Mouse (Mus musculus) cerebellum, adult 9-11 months (tissue): ENCODE measurements at regions not wholly inside any gene's neighbourhood (a gene's known extent, or its start where the extent isn't known, plus 50 kb on each side); places are given as distances from the start of the nearest gene placed in this dataset.
"Not testable (repeated sequence)": the region's sequence is repeated elsewhere in the genome, so short reads cannot be mapped to it uniquely, and the experiment has no call there.

Experiments
- DNase-seq: peaks from one replicate; pipeline ENCODE4 v3.0.0; 2022

DNA sequence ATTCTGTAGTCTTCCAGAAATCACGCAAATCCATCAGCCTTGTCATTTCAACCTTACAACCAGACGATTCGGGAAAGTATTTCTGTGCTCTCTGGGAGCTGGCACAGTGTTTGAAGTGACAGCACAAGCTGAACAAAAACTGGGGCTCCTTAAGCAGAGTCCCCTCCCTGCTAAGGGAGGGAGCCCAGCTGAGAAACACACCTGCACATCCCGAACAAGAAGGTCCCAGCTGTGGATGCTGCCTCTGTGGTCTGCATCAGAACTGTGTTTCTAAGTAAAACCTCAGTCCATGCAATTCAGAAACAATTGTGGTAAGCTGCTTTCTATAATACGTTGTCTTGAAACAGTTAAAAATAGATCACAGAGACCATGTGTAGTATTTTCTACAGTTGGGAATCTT, 693.8 kb downstream of the Dad1 start:
- not testable (repeated sequence) for DNase-seq

DNA sequence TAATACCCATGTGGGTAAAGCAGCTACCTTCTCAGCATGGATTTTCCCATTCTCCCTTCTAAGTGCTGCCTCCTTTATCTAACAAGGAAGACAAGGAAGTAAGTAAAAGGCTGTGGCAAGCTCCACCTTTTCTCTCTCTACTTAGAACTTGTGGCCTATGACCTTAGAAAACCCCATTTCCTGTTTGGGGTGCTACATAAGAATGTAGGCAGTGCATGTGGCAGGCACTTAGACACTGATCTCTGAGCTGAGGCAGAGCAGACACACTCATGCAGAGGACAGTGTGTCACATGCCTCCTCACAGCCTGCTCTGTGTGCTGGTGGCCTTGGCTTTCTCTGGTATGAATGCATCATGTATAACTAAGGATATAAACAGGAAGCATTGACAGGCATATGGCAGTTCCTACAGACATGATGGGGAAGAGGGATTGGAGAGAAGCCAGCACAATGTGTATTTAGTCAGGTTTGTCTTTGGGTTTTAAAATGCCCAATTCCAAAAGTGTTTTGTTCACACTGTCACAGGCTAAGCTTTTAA, 694.5 kb downstream of the Dad1 start:
- not testable (repeated sequence) for DNase-seq

DNA sequence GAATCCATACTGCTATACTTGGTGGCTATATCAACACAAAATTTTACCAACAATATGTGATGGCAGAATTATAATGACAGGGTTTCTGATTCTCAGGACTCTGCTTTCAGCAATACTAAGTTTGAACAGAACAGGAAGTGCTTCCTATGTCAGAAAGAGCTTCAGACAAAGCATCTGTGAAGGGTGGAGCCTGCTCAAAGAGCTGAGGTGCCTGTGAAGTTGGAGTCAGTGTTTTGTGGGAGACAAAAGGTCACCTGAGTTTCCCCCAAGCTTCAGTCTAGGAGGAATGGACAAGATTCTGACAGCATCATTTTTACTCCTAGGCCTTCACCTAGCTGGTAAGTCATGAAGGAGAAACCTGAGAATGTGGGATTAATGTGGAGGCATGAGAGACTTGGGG, 700.1 kb downstream of the Dad1 start:
- DNase-seq: no peak

DNA sequence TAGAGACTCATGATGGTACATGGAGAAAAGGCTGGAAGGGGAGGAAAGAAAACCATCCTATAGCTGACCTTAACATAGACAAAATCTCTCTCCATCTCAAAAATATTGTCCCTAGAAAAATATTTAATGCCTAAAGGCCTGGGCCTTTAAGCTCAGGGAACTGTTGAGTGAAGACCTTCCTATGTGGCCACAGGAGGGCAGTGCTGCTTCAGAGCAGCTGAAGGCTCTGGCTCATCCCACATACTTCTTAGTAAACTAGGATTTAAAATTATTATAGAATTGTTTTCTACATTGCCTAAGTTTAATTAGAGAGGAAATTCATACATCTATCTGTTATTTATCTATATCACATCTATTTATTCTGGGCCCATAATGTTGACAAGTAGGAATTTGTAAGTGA, 706.5 kb downstream of the Dad1 start:
- not testable (repeated sequence) for DNase-seq

DNA sequence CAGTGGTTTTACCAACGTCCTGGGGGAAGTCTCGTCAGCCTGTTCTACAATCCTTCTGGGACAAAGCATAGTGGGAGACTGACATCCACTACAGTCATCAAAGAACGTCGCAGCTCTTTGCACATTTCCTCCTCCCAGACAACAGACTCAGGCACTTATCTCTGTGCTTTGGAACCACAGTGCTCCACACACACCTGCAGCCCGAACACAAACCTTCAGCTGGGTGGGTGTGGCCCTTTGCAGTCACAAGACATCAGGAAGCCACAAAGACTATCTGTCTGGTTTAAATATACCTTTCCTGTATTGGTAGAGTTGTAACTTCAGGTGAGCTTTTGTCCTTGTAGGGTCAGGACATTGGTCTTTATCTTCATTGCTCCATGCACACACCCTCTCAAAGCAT, 708.6 kb downstream of the Dad1 start:
- no peak for DNase-seq

DNA sequence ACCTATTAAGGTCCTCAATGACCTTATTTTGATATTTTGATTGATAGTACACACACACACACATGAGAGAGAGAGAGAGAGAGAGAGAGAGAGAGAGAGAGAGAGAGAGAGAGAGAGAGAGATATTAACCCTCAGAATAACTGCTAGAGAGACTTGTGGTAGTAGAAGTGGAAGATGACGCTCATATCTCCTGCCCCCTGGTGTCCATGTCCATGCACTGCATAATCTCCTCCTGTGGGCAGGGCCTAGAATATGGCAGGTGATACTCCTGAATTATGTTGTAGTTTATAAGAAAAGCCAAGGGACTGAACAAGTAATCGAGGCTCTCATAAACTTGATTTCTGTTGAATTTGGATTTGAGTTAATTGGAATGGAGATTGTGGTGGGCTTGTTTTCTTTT, 712.3 kb downstream of the Dad1 start:
- DNase-seq: not testable (repeated sequence)

DNA sequence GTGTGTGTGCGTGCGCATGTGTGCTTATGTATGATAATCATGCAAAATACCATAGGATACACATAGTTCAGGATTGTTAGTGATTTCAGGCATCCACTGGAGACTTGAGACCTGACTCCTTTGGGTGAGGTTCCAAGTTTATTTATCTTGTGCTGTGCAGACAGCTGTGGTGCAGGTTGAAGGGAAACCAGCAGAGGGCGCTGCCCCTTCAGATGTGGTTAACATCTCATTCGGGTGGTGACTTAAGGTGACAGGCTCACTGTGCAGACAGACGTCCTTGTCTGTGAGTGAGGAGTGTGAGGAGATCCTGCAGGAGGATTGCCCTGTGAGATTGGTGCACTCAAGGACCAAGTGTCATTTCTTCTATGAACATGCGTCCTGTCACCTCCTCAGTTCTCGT, 716.0 kb downstream of the Dad1 start:
- not testable (repeated sequence) for DNase-seq

DNA sequence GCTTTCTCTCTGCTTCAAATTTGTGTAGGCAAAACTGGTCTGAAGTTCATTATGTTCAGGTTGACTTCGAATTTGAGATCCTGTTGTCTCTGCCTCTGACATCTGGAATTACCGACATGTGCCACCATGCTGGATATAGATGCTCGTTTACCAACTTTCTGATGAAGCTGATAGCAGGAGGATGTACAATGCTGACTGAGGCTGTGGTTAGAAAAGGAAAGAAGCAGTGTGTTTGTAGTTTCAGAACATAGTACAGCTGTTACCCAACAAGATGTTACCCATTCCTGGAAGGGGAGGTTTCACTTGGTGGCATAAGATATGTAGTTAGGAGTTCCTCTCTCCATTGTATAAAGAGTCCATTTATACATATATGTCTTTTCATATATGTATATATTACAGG, 730.5 kb downstream of the Dad1 start:
- DNase-seq: not testable (repeated sequence)

DNA sequence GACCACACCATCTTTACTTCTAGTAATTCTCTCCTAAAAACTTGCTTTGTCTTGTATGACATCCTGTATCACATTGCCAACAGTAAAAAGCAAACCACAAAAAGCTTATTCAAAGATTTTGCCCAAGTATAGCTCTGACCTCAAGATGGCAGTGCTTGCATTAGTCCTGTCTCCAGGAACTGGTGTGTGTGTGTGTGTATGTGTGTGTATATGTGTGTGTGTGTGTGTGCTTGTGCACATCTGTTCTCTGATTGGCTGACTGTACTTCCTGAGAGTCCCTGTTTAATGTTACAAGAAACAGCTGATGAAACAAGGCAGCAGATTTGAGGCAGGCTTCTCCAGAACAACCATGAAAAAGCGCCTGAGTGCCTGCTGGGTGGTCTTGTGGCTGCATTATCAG, 735.0 kb downstream of the Dad1 start:
- not testable (repeated sequence) for DNase-seq

DNA sequence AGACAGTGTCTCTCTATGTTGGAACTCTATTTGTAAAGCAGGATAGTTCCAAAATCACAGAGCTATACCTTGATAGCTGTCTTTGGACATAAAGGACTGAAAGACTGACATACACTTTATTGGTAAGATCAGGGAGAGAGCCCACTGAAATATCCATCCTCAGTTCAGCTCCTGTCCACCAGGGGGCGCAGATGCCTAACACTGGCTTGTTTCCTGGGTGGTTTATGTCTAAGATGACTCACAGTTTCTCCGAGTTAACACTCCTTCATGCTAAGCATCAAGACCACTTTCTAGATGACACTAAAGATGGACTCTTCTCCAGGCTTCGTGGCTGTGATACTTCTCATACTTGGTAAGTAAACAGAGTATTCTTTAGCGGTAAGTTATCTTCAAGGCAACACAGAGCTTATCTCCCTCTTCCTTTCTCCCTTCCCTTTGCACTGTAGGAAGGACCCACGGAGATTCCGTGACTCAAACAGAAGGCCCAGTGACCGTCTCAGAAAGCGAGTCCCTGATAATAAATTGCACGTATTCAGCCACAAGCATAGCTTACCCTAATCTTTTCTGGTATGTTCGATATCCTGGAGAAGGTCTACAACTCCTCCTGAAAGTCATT, 737.2 kb downstream of the Dad1 start:
- DNase-seq: not testable (repeated sequence)

DNA sequence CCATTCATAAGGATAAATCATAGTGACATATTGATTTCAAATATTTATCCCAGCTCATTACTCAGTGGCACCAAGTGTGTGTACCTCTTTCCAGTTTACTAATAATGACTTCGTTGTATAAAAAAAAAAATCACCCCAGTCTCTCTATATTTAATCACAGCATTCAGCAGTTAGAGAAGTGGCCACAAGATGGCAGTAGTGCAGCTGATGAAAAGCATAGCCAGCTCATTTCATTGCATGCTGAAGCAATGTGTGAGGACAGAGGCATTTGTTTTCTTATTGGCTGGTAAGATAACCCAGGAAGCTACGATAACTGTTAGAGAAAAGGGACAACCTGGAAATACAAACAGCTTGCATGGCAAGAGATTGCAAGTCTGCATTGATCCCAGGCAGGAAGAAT, 748.5 kb downstream of the Dad1 start:
- DNase-seq: not testable (repeated sequence)

DNA sequence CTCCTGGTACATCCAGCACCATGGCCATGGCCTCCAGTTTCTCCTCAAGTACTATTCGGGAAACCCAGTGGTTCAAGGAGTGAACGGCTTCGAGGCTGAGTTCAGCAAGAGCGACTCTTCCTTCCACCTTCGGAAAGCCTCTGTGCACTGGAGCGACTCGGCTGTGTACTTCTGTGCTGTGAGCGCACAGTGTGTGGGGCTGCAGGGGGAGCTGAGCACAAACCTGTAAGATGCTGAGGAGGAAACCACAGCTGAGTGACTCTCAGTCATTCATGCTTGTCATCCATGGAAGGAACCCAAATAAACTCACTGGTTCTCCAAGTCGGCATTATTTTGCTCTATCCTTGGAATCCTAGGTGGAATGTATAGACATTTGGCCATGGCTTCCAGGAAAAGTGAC, 765.5 kb downstream of the Dad1 start:
- not testable (repeated sequence) for DNase-seq

DNA sequence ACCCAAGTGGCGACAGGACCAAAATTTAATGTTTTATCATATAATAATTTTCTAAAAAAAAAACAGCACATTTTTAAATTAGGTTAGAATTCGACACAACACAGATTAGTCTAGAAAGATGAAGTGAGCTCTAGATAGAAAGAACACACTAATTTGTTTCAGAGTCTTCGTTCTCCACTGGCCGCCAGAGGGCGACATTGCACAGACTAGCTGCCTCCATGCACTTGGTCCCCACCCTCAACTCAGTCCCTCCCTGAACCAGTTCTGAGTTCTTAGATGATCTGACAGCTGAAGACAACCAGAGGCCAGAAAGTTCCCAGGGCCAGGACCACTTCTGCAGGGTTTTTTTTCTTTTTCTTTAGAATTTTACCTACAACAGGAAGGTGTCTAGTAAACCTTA, 766.3 kb downstream of the Dad1 start:
- not testable (repeated sequence) for DNase-seq

DNA sequence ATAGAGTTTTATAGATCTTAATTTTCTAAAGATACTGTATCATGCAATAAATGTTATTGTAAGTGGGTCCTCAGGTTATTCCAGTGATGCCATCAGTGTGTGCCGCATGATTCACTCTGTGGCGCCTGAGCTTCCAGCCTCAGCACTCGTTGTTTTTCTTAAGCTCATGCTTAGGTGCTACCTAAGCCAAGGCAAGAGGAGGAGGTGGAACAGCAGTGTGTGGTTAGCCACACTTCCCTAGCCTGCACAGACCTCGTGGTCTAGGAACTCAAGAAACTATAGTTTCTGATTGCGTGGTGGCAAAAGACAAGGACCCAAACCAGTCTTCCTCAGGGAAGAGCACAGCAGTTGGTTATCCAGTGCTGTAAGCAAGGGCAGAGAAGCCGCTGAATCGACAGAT, 779.7 kb downstream of the Dad1 start:
- DNase-seq: not testable (repeated sequence)

DNA sequence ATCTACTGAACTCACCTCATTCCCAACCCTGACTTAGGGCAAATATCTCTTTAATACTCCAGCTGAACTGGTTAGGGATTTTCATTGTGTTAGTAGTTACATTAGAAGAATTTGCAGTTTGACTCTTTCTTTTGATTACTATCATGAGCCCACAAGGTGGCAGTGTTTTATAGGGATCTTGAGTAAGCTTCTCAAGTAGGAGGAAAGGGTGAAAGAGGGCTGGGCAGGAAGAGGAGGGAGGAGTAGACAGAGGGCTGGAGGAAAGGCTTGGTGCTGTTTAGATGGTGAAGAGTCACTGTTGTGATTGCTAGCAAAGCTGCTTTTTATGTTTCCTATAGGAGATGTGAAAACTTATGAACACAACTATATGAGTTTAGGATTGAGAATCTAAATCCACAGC, 793.1 kb downstream of the Dad1 start:
- not testable (repeated sequence) for DNase-seq

DNA sequence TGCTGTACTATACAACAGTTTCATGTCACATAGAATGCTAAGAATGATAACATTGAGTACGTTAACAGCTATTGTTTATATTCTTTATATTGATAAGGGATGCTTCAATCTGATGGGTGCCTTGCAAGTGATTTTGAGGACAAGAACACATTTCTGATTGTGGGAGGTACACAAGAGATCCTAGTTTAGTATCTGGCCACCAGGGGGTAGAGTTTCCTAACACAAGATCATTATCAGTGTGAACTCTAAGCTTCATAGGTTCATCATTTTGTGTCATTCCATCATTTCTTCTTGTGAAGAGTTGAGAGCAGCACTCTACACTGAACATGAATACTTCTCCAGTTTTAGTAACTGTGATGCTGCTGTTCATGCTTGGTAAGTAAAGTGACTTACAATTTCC, 799.9 kb downstream of the Dad1 start:
- no peak for DNase-seq

DNA sequence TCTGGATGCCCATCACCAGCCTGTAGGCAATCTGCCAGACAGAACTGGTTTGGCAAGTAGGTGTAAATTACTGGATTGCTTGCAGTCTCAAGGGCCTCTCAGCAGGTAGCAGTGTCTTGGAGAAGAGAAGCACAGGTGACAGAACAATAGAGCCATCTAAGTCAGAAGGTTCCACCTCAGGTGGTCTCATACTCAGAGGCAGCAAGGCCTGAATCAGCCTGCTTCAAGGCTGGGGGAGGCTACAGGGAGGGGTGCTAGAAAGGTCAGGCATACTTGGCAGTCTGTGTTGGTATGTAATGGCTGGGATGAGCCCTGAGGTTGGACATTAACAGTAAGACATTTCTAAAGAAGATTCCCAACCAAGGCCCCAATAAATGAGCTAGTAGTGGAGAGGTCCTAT, 814.3 kb downstream of the Dad1 start:
- DNase-seq: not testable (repeated sequence)

DNA sequence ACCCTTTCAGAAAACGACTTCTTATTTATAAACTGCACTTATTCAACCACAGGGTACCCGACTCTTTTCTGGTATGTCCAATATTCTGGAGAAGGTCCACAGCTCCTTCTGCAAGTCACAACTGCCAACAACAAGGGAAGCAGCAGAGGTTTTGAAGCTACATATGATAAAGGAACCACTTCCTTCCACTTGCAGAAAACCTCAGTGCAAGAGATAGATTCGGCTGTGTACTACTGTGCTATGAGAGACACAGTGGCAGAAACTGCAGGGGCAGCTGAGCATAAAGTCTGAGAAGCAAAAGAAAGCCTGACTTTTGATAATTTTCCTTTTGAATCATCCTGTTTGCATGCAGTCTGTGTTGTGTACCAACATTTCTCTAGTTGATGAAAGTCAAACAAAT, 823.8 kb downstream of the Dad1 start:
- not testable (repeated sequence) for DNase-seq

DNA sequence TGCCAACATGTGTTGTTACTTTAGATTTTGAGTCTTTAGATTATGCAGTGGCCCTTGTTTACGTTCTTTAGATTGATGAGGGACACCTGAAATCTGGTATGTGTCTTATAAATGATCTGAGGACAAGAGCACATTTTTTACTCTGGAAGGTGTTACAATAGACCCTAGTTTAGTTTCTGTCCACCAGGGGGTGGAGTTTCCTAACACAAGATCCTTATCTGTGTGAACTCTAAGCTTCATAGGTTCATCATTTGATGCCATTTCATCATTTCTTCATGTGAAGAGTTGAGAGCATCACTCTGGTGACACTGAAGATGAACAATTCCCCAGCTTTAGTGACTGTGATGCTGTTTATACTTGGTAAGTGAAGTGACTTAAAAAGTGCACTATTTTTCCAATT, 825.5 kb downstream of the Dad1 start:
- DNase-seq: not testable (repeated sequence)

DNA sequence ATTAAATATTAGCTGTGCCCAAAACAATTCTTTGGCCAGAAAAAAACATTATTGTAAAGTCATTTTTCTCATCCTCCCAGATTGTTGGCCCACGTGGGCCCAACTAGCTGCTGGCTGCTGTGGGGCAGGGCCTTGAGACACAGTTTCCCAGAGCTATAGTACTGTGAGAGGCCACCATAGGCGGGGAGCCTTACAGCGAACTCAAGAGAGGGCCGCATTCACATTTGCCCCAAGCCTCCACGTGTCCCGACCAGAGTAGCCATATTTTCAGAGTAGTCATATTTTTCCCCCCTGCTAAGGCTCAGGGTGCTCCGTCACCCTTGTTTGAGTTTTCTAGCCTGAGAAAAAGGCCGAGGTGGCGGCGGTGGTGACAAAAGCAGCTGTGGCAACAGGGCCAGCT, 826.3 kb downstream of the Dad1 start:
- DNase-seq: not testable (repeated sequence)

DNA sequence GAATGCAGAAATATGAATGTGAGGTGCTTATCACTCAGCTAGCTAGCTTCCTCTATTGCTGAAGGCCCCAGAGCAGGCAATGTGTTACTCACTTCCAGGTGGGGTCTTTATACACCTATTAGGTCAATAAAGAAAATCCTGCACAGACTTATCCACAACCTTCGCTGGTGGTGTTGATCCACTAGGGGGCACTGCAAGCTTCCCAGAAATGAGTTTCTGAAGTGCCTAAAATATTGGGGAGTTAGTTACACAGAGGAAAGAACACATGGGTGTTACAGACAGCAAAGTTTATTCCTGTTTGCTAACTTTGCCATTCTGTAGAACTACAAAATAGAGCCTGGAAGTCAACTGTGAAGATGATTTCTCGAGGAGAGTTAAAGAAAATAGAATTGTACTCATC, 836.9 kb downstream of the Dad1 start:
- not testable (repeated sequence) for DNase-seq

DNA sequence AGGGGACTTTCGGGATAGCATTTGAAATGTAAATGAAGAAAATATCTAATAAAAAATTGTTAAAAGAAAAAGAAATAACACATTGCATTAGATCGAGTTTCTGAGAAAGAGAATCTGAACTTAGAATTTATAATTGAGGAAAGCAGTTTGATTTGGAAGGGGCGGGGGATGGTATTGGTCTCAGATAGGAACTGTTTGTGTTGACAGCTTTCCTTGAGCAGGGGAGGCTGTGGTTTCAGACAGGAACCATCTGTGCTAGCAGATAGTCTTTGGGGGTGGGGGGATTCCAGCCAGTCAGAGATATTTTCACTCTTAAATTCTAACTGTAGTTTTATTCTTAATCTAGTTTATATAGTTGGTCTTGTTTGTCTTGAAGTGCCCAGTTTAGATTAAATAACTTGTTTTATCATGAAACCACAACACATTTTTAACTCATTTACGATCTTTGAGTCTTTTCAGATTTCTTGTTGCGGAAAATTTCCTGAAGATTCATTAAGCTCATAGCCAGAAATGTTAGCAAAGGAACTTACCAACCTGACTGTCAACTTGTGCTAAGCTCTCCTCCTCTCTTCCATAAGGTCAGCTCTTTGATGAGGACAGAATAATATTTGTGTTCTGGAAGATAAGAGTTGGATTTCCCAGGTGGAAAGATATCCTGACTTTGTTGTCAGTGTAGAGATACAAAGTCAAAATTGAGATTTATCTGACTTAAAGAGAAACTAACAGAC, 846.2 kb downstream of the Dad1 start:
- DNase-seq: not testable (repeated sequence)

DNA sequence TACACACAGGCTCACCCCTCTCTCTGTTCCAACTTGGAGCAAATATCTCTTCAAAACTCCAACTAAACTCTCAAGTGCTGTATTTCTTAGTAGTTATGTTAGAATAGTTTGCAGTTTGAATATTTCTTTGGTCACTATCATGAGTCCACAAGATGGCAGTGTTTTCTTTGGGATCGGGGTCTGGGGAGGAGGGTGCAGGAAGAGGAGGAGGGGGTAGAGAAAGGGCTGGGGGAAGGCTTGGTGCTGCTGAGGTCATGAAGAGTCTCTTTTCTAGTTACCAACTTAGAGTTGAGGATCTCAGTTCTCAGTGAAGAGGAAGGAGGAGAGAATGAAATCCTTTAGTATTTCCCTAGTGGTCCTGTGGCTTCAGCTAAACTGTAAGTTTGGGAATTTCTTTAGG, 863.6 kb downstream of the Dad1 start:
- not testable (repeated sequence) for DNase-seq

DNA sequence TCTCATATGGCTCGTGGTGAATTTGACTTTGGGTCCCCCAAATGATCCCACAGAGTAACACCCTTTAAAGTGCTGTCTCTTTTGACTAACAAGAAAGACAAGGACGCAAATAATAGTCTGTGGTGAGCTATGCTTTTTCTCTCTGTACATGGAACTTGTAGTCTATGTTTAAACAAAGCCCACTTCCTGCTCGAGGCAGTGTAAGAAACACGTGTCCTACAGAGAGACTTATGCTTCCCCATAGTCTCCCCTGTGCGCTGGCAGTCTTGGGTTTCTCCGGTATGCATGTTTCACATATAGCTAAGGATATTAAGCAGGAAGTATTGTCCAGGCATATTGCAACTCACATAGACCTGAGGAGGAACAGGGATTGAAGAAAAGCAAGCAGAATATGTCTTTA, 879.0 kb upstream of the Olfr1507 start:
- DNase-seq: not testable (repeated sequence)
